Mouse (Mus musculus): Measurements from ENCODE around the gene Extl1.

DNA sequence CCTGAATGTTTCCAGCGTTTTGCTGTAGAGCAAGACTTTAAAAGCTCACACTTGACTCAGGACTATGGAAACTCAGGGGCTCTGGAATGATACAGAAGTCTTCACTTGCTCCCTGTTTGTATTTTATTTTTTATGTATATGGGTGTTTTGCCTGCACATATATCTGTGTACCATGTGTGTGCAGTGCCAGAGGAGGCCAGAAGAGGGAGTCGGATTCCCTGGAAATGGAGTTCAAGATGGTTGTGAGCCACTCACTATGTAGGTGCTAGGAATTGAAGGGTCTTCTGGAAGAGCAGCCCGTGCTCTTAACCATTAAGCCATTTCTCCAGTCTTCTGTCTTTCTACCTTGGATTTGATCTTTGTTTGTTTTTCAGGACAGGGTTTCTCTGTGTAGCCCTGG, 62.1 kb downstream of the Extl1 start:
- no peak for TF ChIP-seq POLR2A (IDR thresholded peaks at IDR 0.05; ENCODE audit: borderline replicate concordance, insufficient read depth, low read length)
- TF ChIP-seq CTCF (IDR thresholded peaks at IDR 0.05; ENCODE audit: borderline replicate concordance, insufficient read depth, low read depth, low read length), result no peak
